Mouse (Mus musculus) brain, embryonic 18.5 days (tissue): ENCODE results near the gene Card6.
A peak's percentile ranks its signal among the peaks of the same experiment; 100 is the strongest.
"Not testable (repeated sequence)": the region's sequence is repeated elsewhere in the genome, so short reads cannot be mapped to it uniquely, and the experiment has no call there.

ENCODE experiments used
- DNase-seq: peaks from one replicate; pipeline ENCODE4 v3.0.0-alpha.2; 2012; ENCODE audit warnings: low read depth, low spot score

Gene Card6

GRCm38 (mm10) chr15:5130887-5131668 lies 22.7 kb upstream of the Card6 start:
- not testable (repeated sequence) for DNase-seq

- DNase-seq: no peak
Measured at GRCm38 (mm10) chr15:5129111-5129805, 20.9 kb upstream of the Card6 start.

GRCm38 (mm10) chr15:5128176-5128940 lies 20.0 kb upstream of the Card6 start:
- no peak for DNase-seq

GRCm38 (mm10) chr15:5127487-5127886 lies 19.1 kb upstream of the Card6 start:
- no peak for DNase-seq

- no peak for DNase-seq
Measured at GRCm38 (mm10) chr15:5126456-5126855, 18.1 kb upstream of the Card6 start.

GRCm38 (mm10) chr15:5121535-5122313 lies 13.4 kb upstream of the Card6 start:
- DNase-seq: no peak

GRCm38 (mm10) chr15:5119707-5120106 lies 11.4 kb upstream of the Card6 start:
- no peak for DNase-seq

- DNase-seq: no peak
Measured at GRCm38 (mm10) chr15:5119192-5119591, 10.9 kb upstream of the Card6 start.

GRCm38 (mm10) chr15:5118626-5119025 lies 10.3 kb upstream of the Card6 start:
- no peak for DNase-seq

- DNase-seq: no peak
Measured at GRCm38 (mm10) chr15:5117031-5117601, 8.8 kb upstream of the Card6 start.

- DNase-seq: peak; percentile 90
Measured at GRCm38 (mm10) chr15:5116270-5117030, 8.1 kb upstream of the Card6 start, which contains the start of gene Rpl37. TSS of gene Rpl37 (plus strand) at chr15:5116645.

GRCm38 (mm10) chr15:5115173-5115572 lies 6.8 kb upstream of the Card6 start:
- no peak for DNase-seq

- no peak for DNase-seq
Measured at GRCm38 (mm10) chr15:5112651-5113050, 4.3 kb upstream of the Card6 start.

- no peak for DNase-seq
Measured at GRCm38 (mm10) chr15:5108655-5109040, 309 bp upstream of the Card6 start.

GRCm38 (mm10) chr15:5106293-5106692 lies 2.0 kb downstream of the Card6 start:
- DNase-seq: no peak

GRCm38 (mm10) chr15:5105891-5106290 lies 2.4 kb downstream of the Card6 start:
- DNase-seq: no peak

- DNase-seq: no peak
Measured at GRCm38 (mm10) chr15:5102312-5102711, 6.0 kb downstream of the Card6 start.

- no peak for DNase-seq
Measured at GRCm38 (mm10) chr15:5097376-5097775, 11.0 kb downstream of the Card6 start.

GRCm38 (mm10) chr15:5095534-5096301 lies 12.6 kb downstream of the Card6 start:
- no peak for DNase-seq

GRCm38 (mm10) chr15:5090131-5090530 lies 18.2 kb downstream of the Card6 start:
- no peak for DNase-seq
